Mouse (Mus musculus): ENCODE results near the gene Abcc8.

Abcc8 gene

DNA sequence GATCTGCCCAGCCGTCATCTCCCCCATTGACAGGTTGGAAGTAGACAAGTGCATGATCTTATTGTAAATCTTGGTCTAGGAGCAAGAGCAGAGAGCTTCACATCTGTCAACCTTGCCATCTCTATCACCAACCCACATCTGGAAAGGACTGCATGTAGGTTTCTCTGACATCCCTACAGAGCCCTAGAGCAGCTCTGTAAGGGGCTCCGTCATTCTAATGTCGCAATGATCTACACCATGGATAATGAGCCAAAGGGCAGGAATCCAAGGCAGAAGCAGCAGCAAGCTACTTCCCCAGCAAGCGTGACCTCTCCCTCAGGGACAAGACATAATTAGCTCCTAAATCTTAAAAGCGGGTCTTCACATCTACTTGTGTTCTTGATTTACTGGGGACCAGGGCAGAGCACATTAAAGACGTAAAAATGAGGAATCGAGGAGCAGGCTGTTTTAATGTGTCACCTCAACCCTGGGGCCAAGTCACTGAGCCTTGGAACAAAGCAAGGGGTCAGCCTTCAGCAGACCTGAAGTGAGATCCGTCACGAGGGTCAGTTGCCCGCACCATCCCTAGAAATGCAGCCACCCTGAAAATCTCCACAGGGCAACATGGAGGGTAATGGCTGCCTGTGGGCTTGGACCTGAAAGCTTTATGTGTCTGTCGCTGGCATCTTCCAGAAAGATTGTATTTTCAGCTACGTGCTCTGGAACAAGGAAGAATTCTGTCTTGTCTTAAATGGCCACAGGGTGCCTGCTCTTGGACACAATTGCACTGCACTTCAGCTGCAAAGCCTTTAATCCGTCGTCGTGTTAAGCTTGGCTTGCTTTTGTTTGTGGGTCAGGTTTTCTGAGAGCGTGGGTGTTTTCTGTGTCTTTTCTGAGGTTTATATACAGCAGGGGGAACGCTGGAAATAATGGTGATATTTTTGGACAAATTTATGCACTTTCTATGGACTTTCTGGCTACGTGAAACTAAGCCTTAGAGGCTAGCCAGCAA, 25.0 kb downstream of the Abcc8 start:
- DNase-seq: no peak

DNA sequence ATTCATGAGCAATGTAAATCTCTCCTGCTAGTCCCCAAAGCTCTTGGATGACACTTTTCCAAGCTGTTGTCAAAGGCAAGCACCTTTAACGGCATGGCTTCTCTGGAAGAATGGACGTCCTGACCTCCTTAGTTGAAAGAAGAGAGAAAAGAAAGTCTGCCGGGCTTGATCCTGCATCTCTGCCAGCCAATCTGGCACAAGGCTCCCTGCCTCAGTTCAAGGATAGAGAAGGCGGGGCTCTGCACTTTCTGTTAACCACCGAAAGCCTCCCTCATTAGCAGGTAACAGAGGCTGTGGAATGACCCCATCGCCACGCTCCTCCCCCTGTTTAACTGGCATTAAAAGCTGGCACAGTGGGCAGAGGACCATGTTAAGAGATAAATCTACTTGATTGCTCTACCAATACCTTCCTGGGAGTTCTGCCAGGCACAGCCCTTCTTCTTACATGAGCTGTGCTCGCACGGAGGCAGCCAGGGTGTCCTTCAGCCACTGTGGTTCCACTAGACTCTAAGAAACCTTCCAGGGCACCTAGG, 26.9 kb downstream of the Abcc8 start:
- DNase-seq: no peak

DNA sequence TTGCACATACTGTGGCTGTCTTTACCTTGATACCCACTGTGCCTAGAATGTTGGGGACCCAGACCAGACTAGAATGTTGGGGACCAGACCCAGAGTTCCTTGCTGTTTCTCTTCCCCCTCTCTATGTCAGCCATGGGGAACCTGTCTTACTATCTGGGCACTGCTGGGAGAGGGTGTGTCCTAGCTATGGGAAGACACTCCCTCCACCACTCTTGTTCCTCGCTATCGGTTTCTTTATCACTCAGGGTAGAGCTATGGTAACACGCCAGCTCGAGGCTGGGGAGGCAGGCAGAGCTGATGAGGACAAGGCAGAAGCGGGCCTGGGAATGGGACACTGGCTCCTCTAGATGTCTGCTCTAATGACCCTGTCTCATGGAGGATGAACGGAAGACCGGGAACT, 32.4 kb downstream of the Abcc8 start:
- no peak for DNase-seq

DNA sequence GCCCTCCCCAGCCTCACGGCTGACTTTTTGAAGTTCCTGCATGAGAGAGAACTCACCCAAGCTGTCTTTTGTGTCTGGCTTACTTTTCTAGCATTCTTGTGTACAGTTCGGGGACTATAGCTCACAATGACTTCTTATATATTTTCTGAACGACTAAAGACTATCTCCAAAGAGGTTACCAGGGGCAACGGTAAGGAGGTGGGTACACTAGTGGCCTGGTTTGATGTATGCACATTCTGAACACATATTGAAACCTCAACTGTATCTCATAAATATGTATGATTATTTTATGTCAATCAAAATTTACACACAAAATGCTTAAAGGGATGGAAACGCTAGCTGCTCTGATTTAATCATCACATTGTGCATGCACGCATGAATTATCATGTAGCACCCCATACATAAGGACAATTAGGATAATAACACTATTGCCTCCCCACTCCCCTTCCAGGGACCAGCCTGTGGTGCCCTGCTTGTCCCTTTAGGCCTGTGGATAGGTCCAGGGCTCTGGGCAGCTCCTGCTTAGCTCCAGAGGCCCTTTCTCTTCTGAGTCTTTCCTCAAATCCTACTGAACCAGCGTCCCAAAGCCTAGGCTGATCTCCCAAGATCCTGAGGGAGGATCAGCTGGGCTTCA, 33.0 kb downstream of the Abcc8 start:
- DNase-seq: no peak

DNA sequence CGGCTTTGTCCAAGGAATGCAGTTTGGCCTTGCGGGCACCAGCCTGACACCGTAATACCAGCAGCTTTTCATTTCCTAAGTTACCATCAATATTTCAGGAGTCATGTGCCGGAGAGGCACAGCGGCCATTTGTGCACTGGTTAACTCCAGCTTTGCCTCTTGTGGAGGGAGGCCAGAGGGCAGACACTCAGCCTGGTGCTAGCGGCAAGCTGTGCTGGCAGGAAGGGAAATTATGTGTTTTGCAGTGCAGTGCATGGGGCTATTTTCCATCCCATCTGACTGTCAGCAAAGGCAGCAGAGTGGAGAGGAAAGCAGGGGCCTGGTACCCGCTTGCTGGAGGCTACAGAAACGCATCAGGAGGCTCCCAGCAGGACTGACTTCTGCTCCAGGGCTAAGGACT, 35.8 kb downstream of the Abcc8 start:
- DNase-seq: no peak

DNA sequence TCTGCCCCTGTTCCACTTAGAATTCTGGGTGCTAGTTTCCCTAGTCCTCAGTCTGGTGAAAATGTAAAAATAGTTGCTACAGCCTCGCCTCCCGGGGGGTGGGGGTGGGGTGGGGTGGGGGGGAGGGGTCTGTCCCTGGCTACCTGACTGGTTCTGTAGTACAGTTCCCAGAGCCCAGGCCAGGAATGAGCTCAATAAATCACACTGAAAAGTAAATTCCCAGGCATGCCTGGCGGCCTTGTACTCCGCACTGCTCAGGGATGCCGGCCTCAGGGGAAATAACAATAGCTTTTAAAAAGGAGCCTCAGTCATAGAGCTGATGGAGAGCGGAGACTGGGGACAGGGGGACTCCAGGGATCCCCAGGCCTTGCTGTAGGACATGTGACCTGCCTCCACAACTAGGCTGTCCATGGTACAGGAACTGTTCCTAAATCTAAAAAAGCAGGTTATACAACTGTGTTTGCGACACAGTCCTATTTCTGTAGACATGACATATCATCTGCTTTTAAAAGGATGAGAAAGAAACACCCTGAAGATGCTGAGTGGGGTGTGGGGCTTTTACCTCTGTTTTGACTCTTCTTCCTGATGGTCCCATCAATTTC, 41.4 kb downstream of the Abcc8 start:
- DNase-seq: no peak

DNA sequence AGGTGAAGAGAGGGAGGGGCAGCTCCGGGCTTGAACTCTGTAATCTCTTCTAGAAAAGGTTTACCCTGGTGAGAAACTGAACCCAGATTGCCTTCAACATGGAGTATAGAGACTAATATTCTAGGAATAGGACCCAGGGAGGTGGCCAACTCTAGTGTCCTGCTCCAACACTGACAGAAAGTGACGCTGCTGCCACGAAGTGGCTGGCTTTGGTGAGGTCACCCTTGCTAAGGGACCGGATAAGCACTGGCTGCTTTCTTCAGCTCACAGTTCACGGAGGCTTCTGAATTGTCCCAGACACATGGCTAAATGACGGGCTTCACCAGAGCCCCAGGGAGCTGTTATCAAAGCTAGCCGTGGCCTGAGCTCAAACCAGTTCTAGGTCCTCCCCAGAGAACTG, 46.0 kb downstream of the Abcc8 start:
- DNase-seq: no peak

DNA sequence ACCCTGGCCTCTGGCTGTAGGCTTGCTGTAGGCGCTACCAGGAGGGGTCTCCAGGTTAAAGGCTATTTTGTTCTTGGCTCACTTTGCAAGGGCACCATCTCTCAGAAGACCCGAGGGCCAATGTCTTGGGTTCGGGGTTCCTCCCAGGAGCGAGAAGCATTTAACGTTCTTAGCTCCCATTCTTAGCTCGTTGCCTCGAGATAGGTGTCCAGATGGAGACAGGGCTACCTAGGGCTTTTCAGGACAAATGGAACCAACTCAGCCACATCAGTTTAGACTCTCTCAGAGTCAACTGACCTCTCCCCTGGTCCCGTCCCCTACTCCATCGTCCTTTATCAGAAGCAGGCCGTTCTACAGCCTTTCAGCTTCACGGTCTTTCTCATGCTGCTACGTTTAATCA, 47.6 kb downstream of the Abcc8 start:
- DNase-seq: no peak

DNA sequence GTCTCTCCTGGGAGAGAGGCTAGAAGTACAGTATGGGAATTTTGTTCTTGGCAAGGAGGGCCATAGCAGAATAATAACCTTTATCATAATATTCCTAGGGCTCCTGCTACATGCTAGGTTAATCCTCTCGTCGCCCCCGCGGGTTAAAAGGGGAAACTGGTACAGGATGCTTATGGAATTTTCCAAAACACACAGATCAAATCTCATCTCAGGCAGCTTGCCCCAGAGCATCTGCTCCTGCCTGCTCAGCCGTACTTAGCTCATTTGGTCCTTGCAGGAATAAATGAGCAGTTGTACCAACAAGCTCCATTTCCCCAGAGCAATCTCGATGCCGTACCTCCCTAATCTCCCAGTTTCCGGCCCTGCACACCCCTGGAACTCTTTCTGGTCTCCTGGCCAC, 48.0 kb downstream of the Abcc8 start:
- peak; percentile 62 for DNase-seq

DNA sequence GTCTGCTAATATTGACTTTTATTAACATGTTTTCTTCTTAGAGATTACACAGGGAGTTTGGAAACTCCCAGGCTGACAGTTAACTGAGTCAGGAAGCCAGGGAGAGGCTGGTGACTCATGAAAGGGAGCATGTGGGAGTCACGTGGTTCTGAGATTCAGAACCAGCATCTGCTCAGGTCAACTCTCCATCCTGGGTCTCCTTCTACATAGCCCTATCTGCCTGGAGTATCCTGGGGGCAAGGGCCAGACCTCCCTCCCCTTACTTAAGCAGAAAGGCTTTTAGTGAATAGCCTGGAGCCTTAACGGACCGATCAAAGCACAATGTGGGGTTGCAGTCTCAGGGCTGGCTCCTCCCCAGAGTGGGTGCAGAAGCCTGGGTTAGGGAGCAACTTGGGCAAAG, 48.6 kb downstream of the Abcc8 start:
- DNase-seq: peak; percentile 49

DNA sequence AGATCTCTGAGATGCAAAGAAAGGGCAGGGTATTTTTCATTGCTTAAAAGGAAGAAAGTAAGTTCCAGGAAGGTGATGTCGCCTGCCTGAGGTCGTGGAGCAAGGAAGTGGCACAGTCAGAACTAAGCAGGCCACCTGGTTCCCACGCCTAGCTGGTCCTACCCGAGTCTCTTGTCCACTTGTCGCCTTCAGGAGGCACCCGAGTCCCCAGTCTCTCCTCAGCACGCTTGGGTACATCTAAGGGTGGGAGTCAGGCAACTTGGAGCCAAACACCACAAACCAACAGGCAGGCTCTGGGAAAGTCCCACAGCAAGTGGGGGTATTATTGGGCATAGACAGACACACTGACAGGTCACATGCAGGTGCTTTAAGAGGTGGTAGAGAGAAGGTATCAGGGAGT, 49.1 kb downstream of the Abcc8 start:
- DNase-seq: no peak

DNA sequence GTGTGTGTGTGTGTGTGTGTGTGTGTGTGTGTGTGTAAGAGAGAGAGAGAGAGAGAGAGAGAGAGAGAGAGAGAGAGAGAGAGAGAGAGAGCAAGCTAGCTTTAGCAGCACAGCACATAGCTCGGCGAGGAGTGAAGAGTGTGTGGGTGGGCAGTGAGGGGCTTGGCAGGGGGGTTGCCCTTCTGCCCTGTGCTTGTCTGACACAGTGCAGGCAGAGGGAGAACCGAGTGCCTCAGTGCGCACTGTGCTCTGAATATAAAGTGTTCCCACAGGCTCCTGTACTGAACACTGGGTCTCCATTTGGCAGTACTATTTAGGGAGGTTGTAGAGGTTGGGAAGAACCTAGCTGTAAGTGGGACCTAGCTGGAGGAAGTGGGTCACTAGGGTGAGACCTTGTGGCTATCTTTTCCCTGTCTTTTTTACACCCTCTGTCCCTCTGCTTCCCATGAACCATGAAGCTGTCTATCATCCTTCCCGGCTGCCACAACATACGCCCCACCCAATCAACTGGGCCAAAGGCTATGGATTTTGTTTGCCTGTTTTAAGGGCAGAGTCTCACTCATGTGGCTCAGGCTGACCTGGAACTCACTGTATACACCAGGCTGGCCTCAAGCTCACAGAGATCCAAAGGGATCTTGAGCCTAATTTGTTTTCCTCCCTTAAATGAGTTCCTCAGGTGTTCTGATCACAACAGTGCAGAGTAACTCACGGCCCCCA, 50.2 kb downstream of the Abcc8 start:
- no peak for DNase-seq

DNA sequence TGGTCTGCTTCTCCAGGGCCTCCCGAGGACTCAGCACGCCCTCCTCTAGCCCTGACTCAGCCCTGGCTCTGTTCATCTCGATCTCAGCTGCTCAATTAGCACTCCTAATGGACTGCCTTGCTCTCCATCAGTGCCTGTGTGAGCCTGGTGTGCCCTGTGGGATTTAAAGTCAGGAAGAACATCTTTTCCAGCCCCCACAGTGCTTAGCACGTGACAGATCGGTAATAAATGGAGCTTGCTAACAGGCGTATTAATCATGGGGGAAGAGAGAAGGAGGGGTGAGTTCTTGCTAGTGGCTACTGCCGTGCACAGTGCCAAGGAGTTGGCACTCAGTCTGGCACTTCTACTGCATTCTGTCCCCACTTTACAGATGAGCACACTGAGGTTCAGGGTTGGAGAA, 51.6 kb downstream of the Abcc8 start:
- DNase-seq: no peak

DNA sequence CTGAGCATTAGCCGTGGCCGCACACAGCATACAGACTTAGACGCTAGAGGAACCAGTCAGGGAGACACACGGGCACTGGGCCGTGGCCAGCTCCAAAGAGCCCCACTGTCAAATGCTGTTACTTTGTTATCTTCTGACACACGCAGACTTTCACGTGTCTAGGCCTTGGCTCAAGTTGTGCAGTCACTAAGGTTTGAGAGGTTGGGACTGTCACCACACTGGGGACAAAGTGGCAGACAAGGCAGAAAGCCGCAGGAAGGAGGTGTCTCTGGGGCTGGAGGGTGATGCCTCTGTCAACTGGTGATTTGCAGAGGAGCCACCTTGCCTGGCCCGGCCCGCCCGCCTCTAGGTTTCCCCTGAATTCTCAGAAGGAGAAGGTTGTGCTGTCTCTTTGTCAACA, 54.5 kb downstream of the Abcc8 start:
- no peak for DNase-seq

DNA sequence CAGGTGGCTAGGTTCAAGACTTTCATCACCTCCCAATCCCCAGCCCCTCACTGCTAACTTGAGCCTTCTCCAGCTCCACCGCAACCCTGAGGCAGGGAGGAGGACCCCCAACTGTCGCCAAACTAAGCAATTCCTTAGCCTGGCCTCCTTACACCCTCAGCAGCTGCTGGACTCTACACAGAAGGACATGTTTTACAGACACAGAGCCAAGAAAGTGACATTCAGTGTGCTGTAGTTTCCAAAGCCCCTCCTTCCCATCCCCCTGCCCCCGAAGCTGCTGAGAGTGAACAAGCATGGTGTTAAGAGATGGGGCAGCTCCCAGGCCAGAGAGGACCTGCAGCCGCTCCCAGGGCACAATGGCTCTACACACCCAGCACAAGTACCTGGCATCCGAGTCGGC, 55.4 kb downstream of the Abcc8 start:
- DNase-seq: no peak

DNA sequence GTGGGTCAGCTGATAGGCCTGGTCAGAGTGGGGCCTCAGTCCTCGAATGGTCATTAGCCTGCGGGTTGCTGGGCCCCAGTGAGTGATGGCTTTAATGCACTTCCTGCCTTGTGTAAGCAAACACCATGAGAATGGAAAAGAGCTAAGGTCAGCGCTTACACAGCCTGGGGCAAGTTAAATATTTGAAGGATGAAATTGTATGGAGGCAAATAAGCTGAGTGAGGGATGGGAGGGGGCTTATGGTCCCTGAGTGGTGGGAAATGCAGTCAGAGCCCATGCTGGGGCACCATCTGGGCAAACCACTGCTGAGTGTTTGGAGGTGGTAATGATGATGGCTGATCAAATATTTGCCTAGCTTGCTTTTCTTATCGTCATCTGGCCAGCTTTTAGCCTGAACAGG, 56.9 kb downstream of the Abcc8 start:
- DNase-seq: no peak

DNA sequence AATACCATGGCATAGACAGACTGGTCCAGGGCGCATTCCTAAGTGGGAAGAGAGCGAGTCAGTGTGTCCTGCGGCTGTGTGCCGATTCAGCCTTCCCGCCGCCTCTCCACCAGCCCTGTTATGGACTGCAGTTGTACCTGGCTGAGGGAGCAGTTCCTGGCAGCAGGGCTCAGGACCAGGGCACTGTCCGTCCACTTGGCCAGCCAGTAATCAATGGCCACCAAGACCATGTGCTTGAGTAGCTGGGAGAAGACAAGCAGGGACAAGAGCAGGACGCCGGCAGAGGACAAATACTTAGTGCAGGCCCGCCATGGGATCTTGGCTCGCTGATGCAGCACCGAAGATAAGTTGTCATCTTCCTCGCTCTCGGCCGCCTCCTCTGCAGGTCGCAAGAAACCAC, 62.8 kb downstream of the Abcc8 start:
- no peak for DNase-seq

DNA sequence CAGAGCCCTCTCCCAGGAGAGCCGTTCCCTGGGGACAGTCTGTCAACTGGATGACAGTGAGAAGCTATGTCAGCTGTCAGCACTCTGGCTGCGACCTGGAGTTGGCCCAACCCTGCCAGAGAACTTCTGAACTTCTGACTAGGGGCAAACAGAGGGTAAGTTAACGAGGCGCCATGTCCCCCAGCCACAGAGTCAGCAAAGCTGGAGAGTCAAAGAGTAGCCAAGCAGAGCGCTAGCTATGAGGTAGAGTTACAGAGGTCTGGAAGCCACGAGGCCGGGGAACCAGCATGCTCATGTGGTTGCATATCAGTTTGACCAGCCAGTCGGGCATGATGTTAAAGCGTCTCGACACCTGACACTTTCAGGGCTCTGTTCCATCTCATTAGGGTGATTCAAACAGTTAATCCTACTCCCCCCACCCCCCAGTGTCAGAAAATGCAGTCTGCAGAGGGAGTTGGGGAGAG, 63.7 kb downstream of the Abcc8 start:
- no peak for DNase-seq

DNA sequence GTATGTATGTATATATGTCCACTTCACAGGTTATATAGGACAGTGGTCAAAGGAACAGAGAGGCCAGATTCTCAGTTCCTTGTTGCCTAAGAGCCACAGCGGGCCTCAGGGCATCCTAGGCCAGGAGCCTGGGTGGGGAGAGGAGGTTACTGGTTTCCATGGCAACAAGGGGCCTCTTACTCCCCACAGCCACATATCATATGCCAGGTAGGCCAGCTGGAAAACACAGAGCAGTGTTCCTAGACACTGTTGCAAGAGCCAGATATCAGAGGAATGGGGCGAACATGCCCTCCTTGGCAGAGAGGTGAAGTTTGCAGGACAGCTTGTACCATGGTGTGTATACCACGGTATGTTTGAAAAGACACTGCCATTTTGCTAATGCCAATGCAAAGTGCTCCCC, 66.4 kb downstream of the Abcc8 start:
- no peak for DNase-seq

DNA sequence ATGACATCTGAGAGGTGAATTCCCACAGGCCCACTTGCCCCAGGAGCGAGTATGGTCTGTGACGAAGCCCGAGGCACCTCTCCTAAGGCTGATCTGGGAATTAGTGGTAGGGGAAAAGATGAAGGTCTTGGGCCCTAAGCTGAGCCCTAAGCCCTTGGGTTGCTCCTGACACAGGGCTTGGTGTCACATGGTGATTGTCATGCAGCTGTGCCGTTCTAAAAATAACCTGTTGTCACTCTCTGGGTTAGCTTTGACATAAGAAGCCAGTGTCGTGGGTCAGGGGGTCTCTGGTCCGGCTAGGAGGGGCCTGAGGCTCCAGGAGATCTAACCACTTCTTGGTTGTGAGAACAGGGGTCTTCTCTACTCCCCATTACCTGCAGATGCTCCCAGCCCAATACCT, 67.9 kb downstream of the Abcc8 start:
- DNase-seq: no peak

DNA sequence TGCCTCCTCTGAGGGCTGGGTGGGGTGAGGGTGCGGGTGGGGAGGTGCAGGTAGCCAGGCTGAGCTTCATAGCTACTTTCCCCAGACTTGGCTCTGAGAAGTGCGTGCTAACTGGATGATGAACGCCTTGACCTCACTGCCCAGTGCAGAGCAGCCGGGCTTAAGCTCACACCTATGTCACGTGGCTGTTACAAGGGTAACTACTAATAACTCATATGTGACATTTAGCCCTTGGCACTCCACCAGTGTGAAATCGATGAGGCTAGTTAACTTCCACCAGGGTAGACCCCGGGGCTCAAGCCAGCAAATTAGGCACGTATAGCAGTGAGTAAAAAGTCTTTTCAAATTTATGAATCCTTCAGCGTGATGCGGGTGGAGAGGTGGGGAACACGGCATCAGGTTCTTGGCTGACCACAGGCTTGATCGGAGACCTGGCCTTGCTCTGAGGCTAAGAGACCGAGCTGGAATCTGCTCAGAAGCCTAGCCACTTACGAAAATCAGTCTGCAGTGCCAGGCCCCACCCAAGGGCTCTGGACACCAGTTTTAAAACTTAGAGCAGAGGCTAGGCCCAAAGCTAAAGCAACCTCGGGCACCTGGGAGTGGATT, 68.5 kb downstream of the Abcc8 start:
- no peak for DNase-seq

DNA sequence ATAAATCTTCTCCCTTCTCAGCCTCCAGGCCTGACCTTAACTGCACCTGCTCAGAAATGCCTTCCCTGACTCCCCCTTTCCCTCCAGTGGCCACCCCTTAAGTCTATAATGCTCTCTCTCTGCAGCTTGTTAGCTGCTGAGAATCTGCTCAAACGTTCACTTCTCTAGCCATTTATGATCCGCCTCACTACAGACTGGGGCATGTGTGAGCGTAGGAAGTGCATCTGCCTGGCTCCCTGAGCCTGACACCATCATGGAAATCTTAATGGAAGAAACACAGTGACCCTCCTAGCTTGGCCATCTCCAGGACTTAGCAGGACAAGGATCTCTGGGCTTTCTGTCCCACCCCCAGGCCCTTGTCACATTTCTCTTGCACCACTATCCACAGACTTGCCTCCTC, 69.8 kb downstream of the Abcc8 start:
- DNase-seq: no peak

DNA sequence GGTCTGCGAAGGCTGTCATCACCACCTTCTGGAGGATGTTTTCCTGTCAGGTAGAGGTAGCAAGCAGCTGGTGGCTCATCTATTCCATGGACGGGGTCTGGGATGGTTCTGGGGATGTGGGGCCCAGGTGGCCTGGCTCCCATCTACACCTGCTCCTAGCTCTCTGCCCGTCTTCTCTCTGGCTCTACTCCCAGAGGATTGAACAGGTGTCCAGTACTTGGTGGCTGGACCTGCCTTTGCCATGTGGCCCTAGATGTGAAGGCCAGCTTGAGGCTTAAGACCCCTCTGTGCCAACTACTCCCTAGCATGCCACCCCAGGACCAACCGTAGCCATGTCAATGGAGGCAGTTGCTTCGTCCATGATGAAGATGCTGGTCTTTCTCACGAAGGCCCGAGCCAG, 74.3 kb downstream of the Abcc8 start:
- DNase-seq: peak; percentile 45

Data from cerebellum, adult 11 months (tissue).